Mouse (Mus musculus) ZHBTc4 (cell line): Measurements from ENCODE around the gene Gm20738.
"Not testable (repeated sequence)": the region's sequence is repeated elsewhere in the genome, so short reads cannot be mapped to it uniquely, and the experiment has no call there.

ENCODE experiments used
- DNase-seq: peaks from one replicate; pipeline ENCODE4 v3.0.0-alpha.2; 2011; ENCODE audit warnings: low read depth, low spot score

The Gm20738 gene

GRCm38 (mm10) chrY:37957511-37957910, at the start of gene Gm20738:
Gene Gm20738 (plus strand): TSS chrY:37957811.
- not testable (repeated sequence) for DNase-seq
